Mouse (Mus musculus) C2C12 (cell line): ENCODE data around the gene Gps1.
"Not testable (repeated sequence)": the region's sequence is repeated elsewhere in the genome, so short reads cannot be mapped to it uniquely, and the experiment has no call there.

Experiments used
- CTCF ChIP-seq: IDR thresholded peaks from one replicate; pipeline ENCODE4 v1.5.1; 2011; ENCODE audit not compliant: control insufficient read depth, insufficient read depth, insufficient read length
- FOSL1 ChIP-seq: IDR thresholded peaks from one replicate; pipeline ENCODE4 v1.8.0; 2011; ENCODE audit warnings: mild to moderate bottlenecking, low read length; ENCODE audit not compliant: poor library complexity, insufficient read depth, severe bottlenecking
- MAX ChIP-seq: IDR thresholded peaks from one replicate; pipeline ENCODE4 v1.6.1; 2011; ENCODE audit warnings: mild to moderate bottlenecking, control low read depth
- MYOG ChIP-seq: IDR thresholded peaks from one replicate; pipeline ENCODE4 v1.6.1; 2011; ENCODE audit not compliant: control insufficient read depth, insufficient read length; ENCODE audit errors: extremely low read depth
- USF1 ChIP-seq: IDR thresholded peaks from one replicate; pipeline ENCODE4 v1.6.1; 2011; ENCODE audit warnings: low read depth, mild to moderate bottlenecking, control low read depth, moderate library complexity

DNA sequence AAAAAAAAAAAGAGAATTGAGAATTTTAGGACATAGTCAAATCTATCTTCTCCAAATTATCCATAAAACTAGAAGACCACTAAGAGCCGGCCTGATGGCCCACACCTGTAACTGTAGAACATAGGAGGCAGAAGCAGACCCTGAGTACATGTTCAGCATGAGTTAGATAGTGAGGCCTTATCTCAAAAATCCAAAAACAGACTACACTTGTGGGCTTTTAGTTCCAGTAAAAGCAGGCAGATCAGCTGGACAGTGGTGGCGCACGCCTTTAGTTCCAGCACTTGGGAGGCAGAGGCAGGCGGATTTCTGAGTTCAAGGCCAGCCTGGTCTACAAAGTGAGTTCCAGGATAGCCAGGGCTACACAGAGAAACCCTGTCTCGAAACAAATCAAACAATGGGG, 48.9 kb downstream of the Gps1 start:
- TF ChIP-seq CTCF, USF1, MYOG, MAX, FOSL1: not testable (repeated sequence)
